Mouse (Mus musculus): ENCODE data around the gene Trnp1. TPM values are rescaled to one million over a fixed set of nuclear protein-coding genes. Genes with fewer than 3 reads are reported as not detected.

Gene Trnp1
- polyA plus RNA-seq, 1 experiment from 2014 or later: 14.3 TPM

- Histone ChIP-seq H3K27me3 (replicated peaks) (peaks cover 62% of the 10 kb centered on the region), H3K36me3 (no peaks in the 10 kb centered on the region), H3K4me1 (peaks cover 18% of the 10 kb centered on the region), H3K4me3 (replicated peaks) (peak overlapping the region; percentile 43), H3K9ac (replicated peaks) (peak overlapping the region; percentile 34), H3K27ac (replicated peaks) (no peak overlapping the region), H3K4me2 (peak overlapping the region; percentile 58), H3K9me3 (replicated peaks) (no peaks in the 10 kb centered on the region)
- ATAC-seq (ENCODE audit: low FRiP score): no peak; the same call in 1 of the 2 replicates
- WGBS: 5% methylated on average over 33 of the region's 34 CpGs
These were observed 18.2 kb downstream of the Trnp1 start for GRCm38 (mm10) chr4:133480185-133480537.

- Histone ChIP-seq H3K27ac (replicated peaks) (no peak within 1 kb of the TSS), H3K4me3 (replicated peaks) (peak within 1 kb of the TSS; percentile 43), H3K4me2 (peak within 1 kb of the TSS; percentile 58), H3K9ac (replicated peaks) (peak within 1 kb of the TSS; percentile 34), H3K4me1 (peaks cover 18% of the 10 kb centered on the region), H3K36me3 (no peaks in the 10 kb centered on the region), H3K27me3 (replicated peaks) (peaks cover 61% of the 10 kb centered on the region), H3K9me3 (replicated peaks) (no peaks in the 10 kb centered on the region)
- WGBS: 2% methylated on average over 29 of the region's 29 CpGs
- ATAC-seq (ENCODE audit: low FRiP score): peak; percentile 97
These were observed 18.7 kb downstream of the Trnp1 start, which contains the start of gene Tent5b for GRCm38 (mm10) chr4:133479458-133480184. Gene Tent5b (plus strand): TSS chr4:133480132.

GRCm38 (mm10) chr4:133473833-133474232 lies 24.5 kb downstream of the Trnp1 start:
- Histone ChIP-seq H3K27ac (replicated peaks) (no peak overlapping the region), H3K36me3 (no peaks in the 10 kb centered on the region), H3K27me3 (replicated peaks) (peaks cover 26% of the 10 kb centered on the region), H3K9ac (replicated peaks) (no peak overlapping the region), H3K4me3 (replicated peaks) (no peak overlapping the region), H3K4me1 (0 out of 2 replicates have a peak, but pooled peaks cover 5% of the 10 kb centered on the region), H3K9me3 (replicated peaks) (0 out of 2 replicates have a peak, but pooled peaks cover 2% of the 10 kb centered on the region), H3K4me2 (no peak overlapping the region)
- no peak for ATAC-seq (ENCODE audit: low FRiP score)
- WGBS: 63% methylated on average over 2 of the region's 2 CpGs

GRCm38 (mm10) chr4:133471135-133471821 lies 27.1 kb downstream of the Trnp1 start:
- ATAC-seq (ENCODE audit: low FRiP score): no peak
- Histone ChIP-seq H3K36me3 (no peaks in the 10 kb centered on the region), H3K27ac (replicated peaks) (no peak overlapping the region), H3K4me3 (replicated peaks) (no peak overlapping the region), H3K4me1 (peaks cover 15% of the 10 kb centered on the region), H3K9me3 (replicated peaks) (0 out of 2 replicates have a peak, but pooled peaks cover 2% of the 10 kb centered on the region), H3K4me2 (no peak overlapping the region), H3K27me3 (replicated peaks) (peaks cover 15% of the 10 kb centered on the region), H3K9ac (replicated peaks) (no peak overlapping the region)
- WGBS: 86% methylated on average over 7 of the region's 7 CpGs

GRCm38 (mm10) chr4:133469122-133469521 lies 29.2 kb downstream of the Trnp1 start:
- 22% methylated on average over 12 of the region's 12 CpGs for WGBS
- H3K4me2 ChIP-seq: peak overlapping the region; percentile 97

GRCm38 (mm10) chr4:133468080-133468479 lies 30.3 kb downstream of the Trnp1 start:
- no peak overlapping the region for H3K27ac ChIP-seq (replicated peaks)
- WGBS: 0% methylated on average over 24 of the region's 27 CpGs
- 0 out of 2 replicates have a peak, but pooled peaks have one; percentile 38 for ATAC-seq (ENCODE audit: low FRiP score)

More at GRCm38 (mm10) chr4:133469122-133469521, 29.2 kb downstream of the Trnp1 start:
- Histone ChIP-seq H3K9ac (replicated peaks) (no peak overlapping the region), H3K4me3 (replicated peaks) (no peak overlapping the region), H3K36me3 (no peaks in the 10 kb centered on the region), H3K27me3 (replicated peaks) (peaks cover 12% of the 10 kb centered on the region), H3K27ac (replicated peaks) (no peak overlapping the region), H3K4me1 (peaks cover 15% of the 10 kb centered on the region), H3K9me3 (replicated peaks) (0 out of 2 replicates have a peak, but pooled peaks cover 2% of the 10 kb centered on the region)
- ATAC-seq (ENCODE audit: low FRiP score): no peak

GRCm38 (mm10) chr4:133463184-133463583 lies 35.2 kb downstream of the Trnp1 start:
- Histone ChIP-seq H3K9ac (replicated peaks) (no peak overlapping the region), H3K4me1 (peaks cover 5% of the 10 kb centered on the region), H3K4me2 (no peak overlapping the region), H3K4me3 (replicated peaks) (no peak overlapping the region), H3K27me3 (replicated peaks) (peaks cover 5% of the 10 kb centered on the region), H3K9me3 (replicated peaks) (no peaks in the 10 kb centered on the region), H3K36me3 (no peaks in the 10 kb centered on the region), H3K27ac (replicated peaks) (no peak overlapping the region)
- WGBS: 58% methylated on average over 6 of the region's 6 CpGs
- ATAC-seq (ENCODE audit: low FRiP score): no peak

More at GRCm38 (mm10) chr4:133468080-133468479, 30.3 kb downstream of the Trnp1 start:
- Histone ChIP-seq H3K27me3 (replicated peaks) (peaks cover 12% of the 10 kb centered on the region), H3K9ac (replicated peaks) (peak overlapping the region; percentile 56), H3K9me3 (replicated peaks) (0 out of 2 replicates have a peak, but pooled peaks cover 2% of the 10 kb centered on the region), H3K4me2 (peak overlapping the region; percentile 97), H3K4me1 (peaks cover 15% of the 10 kb centered on the region), H3K4me3 (replicated peaks) (peak overlapping the region; percentile 48), H3K36me3 (no peaks in the 10 kb centered on the region)

GRCm38 (mm10) chr4:133461362-133461761 lies 37.0 kb downstream of the Trnp1 start:
- H3K4me2 ChIP-seq: no peak overlapping the region
- WGBS: 76% methylated on average over 4 of the region's 4 CpGs
- H3K4me3 ChIP-seq (replicated peaks): no peak overlapping the region
- no peak for ATAC-seq (ENCODE audit: low FRiP score)
- H3K4me1 ChIP-seq: no peaks in the 10 kb centered on the region; the same call in 1 of the 2 replicates
- no peak overlapping the region for H3K27ac ChIP-seq (replicated peaks)
- no peak overlapping the region for H3K9ac ChIP-seq (replicated peaks)
- no peaks in the 10 kb centered on the region for H3K36me3 ChIP-seq
- no peaks in the 10 kb centered on the region for H3K27me3 ChIP-seq (replicated peaks)
- H3K9me3 ChIP-seq (replicated peaks): no peaks in the 10 kb centered on the region

GRCm38 (mm10) chr4:133460796-133461325 lies 37.5 kb downstream of the Trnp1 start:
- H3K4me2 ChIP-seq: no peak overlapping the region
- no peak overlapping the region for H3K4me3 ChIP-seq (replicated peaks)
- H3K4me1 ChIP-seq: no peaks in the 10 kb centered on the region; the same call in 1 of the 2 replicates
- 34% methylated on average over 5 of the region's 5 CpGs for WGBS
- no peak overlapping the region for H3K9ac ChIP-seq (replicated peaks)
- H3K36me3 ChIP-seq: no peaks in the 10 kb centered on the region
- H3K9me3 ChIP-seq (replicated peaks): no peaks in the 10 kb centered on the region
- no peak overlapping the region for H3K27ac ChIP-seq (replicated peaks)
- ATAC-seq (ENCODE audit: low FRiP score): no peak
- H3K27me3 ChIP-seq (replicated peaks): no peaks in the 10 kb centered on the region

- no peak for ATAC-seq (ENCODE audit: low FRiP score)
- Histone ChIP-seq H3K36me3 (no peaks in the 10 kb centered on the region), H3K9ac (replicated peaks) (no peak overlapping the region), H3K4me3 (replicated peaks) (no peak overlapping the region), H3K4me2 (no peak overlapping the region), H3K4me1 (no peaks in the 10 kb centered on the region; the same call in 1 of the 2 replicates), H3K27ac (replicated peaks) (no peak overlapping the region), H3K9me3 (replicated peaks) (no peaks in the 10 kb centered on the region), H3K27me3 (replicated peaks) (no peaks in the 10 kb centered on the region)
- 75% methylated on average over 1 of the region's 1 CpGs for WGBS
These were observed 38.3 kb downstream of the Trnp1 start for GRCm38 (mm10) chr4:133460006-133460405.

- Histone ChIP-seq H3K27ac (replicated peaks) (no peak overlapping the region), H3K4me1 (no peaks in the 10 kb centered on the region; the same call in 1 of the 2 replicates), H3K9me3 (replicated peaks) (no peaks in the 10 kb centered on the region), H3K4me3 (replicated peaks) (no peak overlapping the region), H3K36me3 (no peaks in the 10 kb centered on the region), H3K27me3 (replicated peaks) (no peaks in the 10 kb centered on the region), H3K9ac (replicated peaks) (no peak overlapping the region), H3K4me2 (no peak overlapping the region)
- WGBS: 75% methylated on average over 3 of the region's 3 CpGs
- no peak for ATAC-seq (ENCODE audit: low FRiP score)
These were observed 40.3 kb downstream of the Trnp1 start for GRCm38 (mm10) chr4:133458044-133458443.

Measured in neural tube, embryonic 15.5 days (tissue).